Mouse (Mus musculus): Measurements from ENCODE around the gene Ccr6.
A peak's percentile ranks its signal among the peaks of the same experiment; 100 is the strongest.

Gene Ccr6

GRCm38 (mm10) chr17:8233618-8234214 lies 2.1 kb upstream of the Ccr6 start:
- no peak for DNase-seq (ENCODE audit: low spot score)

- no peak for DNase-seq (ENCODE audit: low spot score)
Measured at GRCm38 (mm10) chr17:8234537-8234936, 1.3 kb upstream of the Ccr6 start.

GRCm38 (mm10) chr17:8238012-8238710 lies 2.3 kb downstream of the Ccr6 start:
- DNase-seq (ENCODE audit: low spot score): no peak

- DNase-seq (ENCODE audit: low spot score): no peak
Measured at GRCm38 (mm10) chr17:8239561-8239960, 3.7 kb downstream of the Ccr6 start.

- no peak for DNase-seq (ENCODE audit: low spot score)
Measured at GRCm38 (mm10) chr17:8240517-8240916, 4.7 kb downstream of the Ccr6 start.

- no peak for DNase-seq (ENCODE audit: low spot score)
Measured at GRCm38 (mm10) chr17:8241645-8242044, 5.8 kb downstream of the Ccr6 start.

GRCm38 (mm10) chr17:8242186-8242585 lies 6.3 kb downstream of the Ccr6 start:
- DNase-seq (ENCODE audit: low spot score): no peak

GRCm38 (mm10) chr17:8244124-8244523 lies 8.3 kb downstream of the Ccr6 start:
- DNase-seq (ENCODE audit: low spot score): no peak

GRCm38 (mm10) chr17:8246102-8246754 lies 10.4 kb downstream of the Ccr6 start:
- DNase-seq (ENCODE audit: low spot score): no peak

GRCm38 (mm10) chr17:8251704-8252103 lies 15.9 kb downstream of the Ccr6 start:
- no peak for DNase-seq (ENCODE audit: low spot score)

- DNase-seq (ENCODE audit: low spot score): no peak
Measured at GRCm38 (mm10) chr17:8254268-8254667, 18.4 kb downstream of the Ccr6 start.

GRCm38 (mm10) chr17:8254914-8255313 lies 19.1 kb downstream of the Ccr6 start:
- no peak for DNase-seq (ENCODE audit: low spot score)

- no peak for DNase-seq (ENCODE audit: low spot score)
Measured at GRCm38 (mm10) chr17:8255583-8255982, 19.7 kb downstream of the Ccr6 start.

- no peak for DNase-seq (ENCODE audit: low spot score)
Measured at GRCm38 (mm10) chr17:8256982-8257381, 21.1 kb downstream of the Ccr6 start.

- DNase-seq (ENCODE audit: low spot score): peak; percentile 80
Measured at GRCm38 (mm10) chr17:8264638-8265037, 28.8 kb downstream of the Ccr6 start.

GRCm38 (mm10) chr17:8272054-8272749 lies 36.4 kb downstream of the Ccr6 start:
- no peak for DNase-seq (ENCODE audit: low spot score)

GRCm38 (mm10) chr17:8272951-8273350 lies 37.1 kb downstream of the Ccr6 start:
- no peak for DNase-seq (ENCODE audit: low spot score)

GRCm38 (mm10) chr17:8276071-8276470 lies 40.2 kb downstream of the Ccr6 start:
- no peak for DNase-seq (ENCODE audit: low spot score)

- no peak for DNase-seq (ENCODE audit: low spot score)
Measured at GRCm38 (mm10) chr17:8276680-8277079, 40.8 kb downstream of the Ccr6 start.

GRCm38 (mm10) chr17:8277266-8277665 lies 41.4 kb downstream of the Ccr6 start:
- no peak for DNase-seq (ENCODE audit: low spot score)

- no peak for DNase-seq (ENCODE audit: low spot score)
Measured at GRCm38 (mm10) chr17:8278356-8278755, 42.5 kb downstream of the Ccr6 start.

- DNase-seq (ENCODE audit: low spot score): peak; percentile 85
Measured at GRCm38 (mm10) chr17:8282821-8283525, 47.1 kb downstream of the Ccr6 start, which contains the start of gene Mpc1. Gene Mpc1 (plus strand): TSS chr17:8282904.

Data from MN1 (cell line).